Mouse (Mus musculus) liver, embryonic 14.5 days (tissue): ENCODE results near the gene Scgb3a1.

ENCODE experiments used
- CTCF ChIP-seq: IDR thresholded peaks from 2 replicates; pipeline ENCODE4 v1.5.1; 2016; ENCODE audit warnings: antibody characterized with exemption, low read depth, control low read depth
- EP300 ChIP-seq: IDR thresholded peaks from 2 replicates; pipeline ENCODE4 v1.6.1; 2016; ENCODE audit warnings: antibody characterized with exemption, low read depth

- TF ChIP-seq EP300 (no peak), CTCF (no peak)
These were observed 2.1 kb downstream of the Scgb3a1 start for GRCm38 (mm10) chr11:49665462-49665861.
